Mouse (Mus musculus) WW6 (cell line): ENCODE results near the gene Itgb3bp.

Experiments
- DNase-seq: peaks from one replicate; pipeline ENCODE4 v3.0.0-alpha.2; 2013; ENCODE audit warnings: low read depth, low spot score

Gene Itgb3bp

DNA sequence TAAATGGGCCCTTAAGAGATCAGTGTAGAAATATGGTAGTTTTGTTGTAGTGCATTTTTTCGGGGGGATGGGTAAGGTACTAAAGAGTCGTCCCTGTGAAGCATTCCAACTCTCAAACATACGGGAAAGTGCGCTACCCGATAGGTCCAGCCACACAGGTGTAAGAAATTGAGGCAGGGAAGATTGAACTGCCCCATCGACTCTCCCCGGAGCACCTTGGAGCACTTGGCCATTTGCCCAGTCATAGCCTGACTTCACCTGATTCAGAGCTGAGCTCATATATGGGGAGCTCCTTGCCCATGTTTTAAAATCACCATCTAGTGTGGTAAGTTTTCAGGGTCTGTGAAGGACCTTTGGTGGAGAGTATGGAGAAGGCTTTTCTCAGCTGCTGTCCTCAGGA, 5.2 kb upstream of the Itgb3bp start:
- DNase-seq, result no peak

DNA sequence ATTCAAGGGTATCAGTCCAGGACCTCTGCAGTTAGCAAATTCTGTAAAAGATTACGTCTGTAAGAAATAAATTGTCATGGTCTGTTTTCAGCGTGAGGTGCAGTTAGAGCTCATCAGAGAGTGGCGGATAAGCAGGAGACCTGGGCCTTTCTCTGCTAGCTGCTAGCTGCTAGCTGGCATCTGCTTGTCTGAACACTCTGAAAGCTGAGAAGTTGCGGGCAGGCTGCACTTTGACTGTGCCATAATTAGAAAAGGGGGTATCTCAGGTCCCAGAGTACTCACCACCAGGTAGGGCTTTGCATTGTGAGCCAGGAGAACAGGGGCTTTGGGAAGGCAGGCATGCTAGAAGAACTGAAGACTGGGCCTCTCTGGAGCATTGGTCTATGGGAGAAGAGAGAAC, 2.2 kb upstream of the Itgb3bp start:
- no peak for DNase-seq

DNA sequence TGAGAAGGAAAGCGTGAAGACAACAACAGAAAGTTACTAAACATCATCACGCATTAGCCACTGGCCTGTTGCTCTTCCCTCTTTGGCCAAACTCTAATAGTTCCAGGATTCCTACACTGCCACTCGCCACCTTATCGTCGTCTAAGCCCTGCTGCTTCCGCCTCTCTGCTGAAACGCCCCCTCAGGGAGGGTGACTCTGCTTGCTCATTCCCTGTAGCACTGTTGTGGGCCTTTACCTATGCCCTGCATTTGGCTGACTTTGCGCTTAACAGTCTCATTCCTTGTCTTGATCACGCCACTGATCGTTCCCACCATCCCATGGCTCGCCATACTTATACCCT, 1.6 kb upstream of the Itgb3bp start:
- DNase-seq, result no peak

DNA sequence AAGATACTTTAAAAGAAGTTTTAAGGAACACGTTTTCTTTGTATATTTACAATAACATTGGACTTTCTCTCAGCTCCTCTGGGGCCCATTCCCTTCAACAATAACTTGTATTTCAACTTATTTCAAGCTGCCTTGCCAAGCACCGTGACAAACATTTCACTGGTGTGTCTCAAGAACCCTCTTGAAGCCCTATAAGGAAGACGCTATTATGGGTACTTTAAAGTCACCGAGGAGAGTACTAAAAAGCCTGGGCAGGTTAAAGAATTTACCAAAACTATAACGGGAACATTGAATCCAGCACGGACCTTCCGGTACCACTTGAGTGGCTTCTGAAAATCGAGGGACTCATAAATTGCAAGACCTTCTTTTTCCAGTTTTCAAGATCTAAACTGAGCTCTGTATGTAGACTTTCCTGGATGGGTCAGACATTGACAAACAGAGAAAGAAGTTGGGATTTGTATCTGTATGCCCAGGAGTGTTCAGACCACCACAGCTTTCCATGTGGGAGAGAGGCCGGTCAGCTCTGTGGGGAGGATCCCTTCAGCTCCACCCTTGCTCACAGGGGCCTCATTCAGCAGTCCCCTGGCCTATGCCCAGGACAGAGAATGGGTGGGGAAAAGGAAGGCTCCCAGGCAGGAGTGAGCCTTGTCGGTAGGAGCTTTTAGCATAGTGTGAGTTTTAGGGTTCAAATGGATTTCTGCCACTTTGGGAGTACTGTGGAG, 1.1 kb upstream of the Itgb3bp start:
- no peak for DNase-seq

DNA sequence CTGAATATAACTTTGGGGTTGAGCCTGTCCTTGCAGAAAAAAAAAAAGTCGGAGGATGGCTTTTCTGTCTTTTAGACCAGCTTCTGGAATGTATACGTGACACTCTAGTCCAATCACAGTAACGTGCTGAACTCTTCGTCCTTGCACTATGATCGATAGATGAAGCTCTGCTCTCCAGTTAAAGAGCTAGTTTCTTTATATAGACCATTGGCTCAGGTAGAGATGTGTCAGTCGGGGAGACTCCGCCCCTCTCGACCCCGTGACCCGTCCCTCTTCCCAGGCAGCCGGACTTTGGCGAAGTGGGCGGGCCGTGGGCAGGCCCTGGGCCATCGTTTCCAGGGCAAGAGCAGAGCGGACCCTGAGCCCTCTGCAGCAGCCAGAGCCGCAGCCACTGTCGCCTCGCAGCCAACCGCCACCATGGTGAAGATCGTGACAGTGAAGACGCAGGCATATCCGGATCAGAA, 432 bp downstream of the Itgb3bp start, which contains the start of gene Pgm1:
Gene Pgm1, plus strand, starts transcription at position 266 of the 464 bp plus-strand sequence.
- DNase-seq, result no peak

DNA sequence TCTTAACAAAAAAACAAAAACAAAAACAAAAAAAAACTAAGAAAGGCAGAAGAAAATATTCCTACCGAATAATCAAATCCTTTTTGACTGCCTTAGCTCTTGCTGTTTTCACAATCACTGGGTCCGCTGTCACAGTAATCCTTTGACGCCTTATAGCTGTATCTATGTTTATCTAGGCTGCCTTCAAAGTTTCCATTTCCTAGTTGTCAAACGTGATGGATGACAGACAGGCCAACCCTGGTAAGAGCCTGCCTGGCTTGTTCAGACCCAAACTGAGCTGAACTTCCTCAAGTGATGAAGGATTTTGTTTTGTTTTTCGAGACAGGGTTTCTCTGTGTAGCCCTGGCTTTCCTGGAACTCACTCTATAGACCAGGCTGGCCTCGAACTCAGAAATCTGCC, 1.1 kb downstream of the Itgb3bp start:
- no peak for DNase-seq

DNA sequence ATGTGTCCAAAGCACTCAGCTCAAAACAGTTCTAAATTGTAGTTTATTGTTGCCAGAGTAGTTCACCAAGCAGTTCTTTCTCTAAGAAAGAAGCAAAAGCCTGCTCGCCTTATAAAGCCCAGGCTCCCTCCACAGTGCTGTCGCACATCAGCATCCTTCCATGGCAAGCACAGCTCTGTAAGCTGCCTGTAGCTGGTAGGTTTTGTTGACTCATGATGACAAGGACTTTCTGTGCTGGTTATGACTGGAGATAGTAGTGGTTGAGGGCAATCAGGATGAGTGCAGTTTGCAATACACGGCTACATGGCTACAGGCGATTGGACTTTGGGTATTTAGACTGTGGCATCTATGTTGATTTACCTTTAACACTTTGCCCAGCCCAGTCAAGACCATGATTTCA, 3.2 kb downstream of the Itgb3bp start:
- no peak for DNase-seq

DNA sequence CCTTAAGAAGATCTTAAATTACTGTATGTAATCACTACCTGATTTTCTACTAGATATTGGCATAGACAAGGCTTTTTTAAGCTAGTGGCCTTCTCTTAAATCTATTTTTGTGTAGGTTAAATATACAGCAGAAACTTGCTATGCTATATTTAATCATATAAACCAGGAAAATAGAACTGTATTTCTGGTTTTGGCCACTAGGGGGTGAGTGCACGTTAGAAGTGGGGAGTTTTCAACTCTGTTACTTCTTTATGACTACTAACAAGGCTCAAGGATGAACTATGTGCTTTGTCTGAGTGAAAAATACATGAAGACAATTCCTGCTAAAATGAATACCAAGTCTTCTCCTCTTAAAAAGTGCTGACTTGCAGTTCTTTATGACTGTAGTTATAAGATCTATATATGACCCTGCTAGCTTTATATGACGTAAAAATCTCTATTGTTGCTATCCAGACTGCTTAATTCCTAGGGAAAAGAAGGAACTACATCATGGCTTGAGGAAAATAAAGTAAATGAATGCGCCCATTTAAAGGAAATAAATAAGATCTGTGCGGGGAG, 15.6 kb downstream of the Itgb3bp start:
- DNase-seq, result no peak

DNA sequence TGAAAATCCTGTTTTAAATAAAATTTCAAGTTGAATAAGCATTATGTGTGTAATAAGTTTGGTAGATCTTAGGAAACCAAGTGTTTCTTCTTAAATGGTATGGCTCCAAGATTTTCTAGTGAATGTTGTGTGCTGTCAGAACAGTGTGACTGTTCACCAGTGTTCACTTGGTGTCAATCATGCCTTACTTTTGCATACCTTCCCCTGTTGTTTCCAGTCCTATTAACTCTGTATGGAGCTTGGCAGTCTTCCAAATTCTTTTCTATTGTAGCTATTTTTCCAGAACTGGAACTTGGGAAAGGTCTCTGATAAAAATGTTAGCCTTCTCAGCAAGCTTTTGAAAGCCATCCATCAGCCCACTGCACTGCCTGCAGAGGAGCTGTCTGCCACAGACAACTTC, 47.2 kb downstream of the Itgb3bp start:
- no peak for DNase-seq

DNA sequence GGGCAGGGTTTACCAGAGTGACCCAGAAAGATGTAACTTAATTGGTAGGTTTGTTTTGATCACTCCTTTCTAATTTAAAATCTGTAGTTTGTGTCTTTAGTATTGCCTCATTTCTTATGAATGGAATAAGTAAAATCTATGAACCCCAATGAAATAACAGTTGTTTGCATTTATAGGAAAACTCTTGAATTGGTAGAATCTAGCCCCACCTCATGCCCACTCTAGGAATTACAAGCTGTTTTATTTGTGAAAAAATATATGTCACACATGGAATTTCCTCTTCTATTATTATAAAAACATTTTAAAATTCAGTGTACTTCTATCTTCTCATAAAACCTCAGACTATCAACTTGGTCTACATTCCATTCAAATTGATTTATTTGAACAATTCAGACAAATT, 47.7 kb downstream of the Itgb3bp start:
- no peak for DNase-seq

DNA sequence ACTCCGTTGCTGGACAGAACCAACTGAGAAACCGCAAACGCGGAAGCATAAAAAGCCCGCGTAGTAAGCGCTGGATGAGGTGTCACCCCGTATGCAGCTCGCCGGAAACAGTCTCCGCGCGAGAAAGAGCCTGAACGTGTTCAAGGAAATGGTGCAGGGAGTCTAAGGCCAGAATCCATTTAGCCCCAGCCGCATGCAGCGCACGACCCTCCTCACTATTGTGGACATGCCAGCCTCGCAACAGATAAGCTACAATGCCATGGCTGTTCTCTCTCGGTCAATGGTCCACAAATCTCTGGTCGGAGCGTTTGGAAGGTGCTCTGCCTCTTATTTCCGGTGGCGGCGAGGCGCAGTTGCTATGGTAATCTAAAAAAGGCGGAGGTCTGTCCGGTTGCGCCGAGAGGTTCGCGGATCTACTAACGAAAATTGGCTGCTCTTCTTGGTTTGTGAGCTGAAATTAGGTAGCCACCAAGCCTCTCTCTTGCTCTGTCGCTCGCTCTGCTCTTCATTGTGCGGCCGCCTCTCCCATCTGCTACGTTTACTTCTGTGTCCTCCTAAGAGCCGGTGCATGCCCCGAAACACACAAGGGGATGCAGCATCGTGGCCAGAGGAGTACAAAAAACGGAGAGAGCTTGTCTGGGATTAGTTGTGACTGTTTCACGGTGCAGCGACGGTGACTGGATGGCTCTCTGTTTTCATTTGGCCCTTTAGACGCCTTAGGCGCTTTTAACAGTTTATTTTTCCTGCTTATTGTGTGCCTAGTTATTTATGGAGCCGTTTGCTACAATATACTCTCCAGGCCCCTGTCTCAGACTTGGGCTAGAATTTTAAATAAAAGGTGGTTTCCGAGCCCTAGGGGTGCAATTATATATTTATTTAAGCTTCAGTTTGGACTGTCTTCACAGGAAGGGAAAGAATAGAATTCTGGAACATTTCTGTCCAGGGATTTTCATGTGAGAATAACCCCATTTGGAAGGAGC, 100.2 kb downstream of the Itgb3bp start, which contains the start of gene Efcab7:
Gene Efcab7, plus strand, starts transcription at position 105 of the 980 bp plus-strand sequence.
- peak; percentile 71 for DNase-seq

DNA sequence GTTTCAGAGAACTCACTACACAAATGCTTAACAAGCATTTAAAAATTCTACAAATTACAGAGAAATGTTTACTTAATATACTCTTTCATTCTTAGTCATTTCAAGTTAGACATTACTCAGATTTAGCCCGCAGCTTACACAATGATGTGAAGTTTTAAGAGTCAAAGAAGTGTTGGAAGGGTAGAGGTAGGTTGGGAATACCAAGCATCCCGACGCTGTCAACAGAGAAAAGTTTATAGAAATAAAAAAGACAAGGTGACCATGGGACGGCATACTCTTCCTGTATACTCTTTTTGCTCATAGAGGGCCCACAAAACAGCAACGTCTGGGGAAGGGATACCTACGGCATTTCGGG, 100.9 kb downstream of the Itgb3bp start:
- DNase-seq, result no peak

DNA sequence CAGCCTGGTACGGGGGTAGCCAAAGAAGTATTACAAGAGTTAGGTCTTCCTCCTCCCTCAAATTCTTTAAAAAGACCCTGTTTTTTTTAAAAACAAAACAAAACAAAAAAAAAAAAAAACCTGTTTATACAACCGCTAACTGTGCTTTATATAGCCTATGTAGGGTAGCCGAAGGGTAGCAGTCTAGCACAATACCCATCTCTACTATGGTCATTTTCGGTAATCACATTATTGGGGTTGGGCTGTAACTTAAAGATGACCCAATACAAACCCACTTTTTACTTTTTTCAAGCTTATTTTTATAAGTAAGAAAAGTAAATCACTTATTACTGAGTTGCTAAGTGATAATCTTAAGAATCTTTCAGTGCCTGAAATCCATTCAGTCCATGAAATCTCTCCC, 101.3 kb downstream of the Itgb3bp start:
- DNase-seq, result no peak

DNA sequence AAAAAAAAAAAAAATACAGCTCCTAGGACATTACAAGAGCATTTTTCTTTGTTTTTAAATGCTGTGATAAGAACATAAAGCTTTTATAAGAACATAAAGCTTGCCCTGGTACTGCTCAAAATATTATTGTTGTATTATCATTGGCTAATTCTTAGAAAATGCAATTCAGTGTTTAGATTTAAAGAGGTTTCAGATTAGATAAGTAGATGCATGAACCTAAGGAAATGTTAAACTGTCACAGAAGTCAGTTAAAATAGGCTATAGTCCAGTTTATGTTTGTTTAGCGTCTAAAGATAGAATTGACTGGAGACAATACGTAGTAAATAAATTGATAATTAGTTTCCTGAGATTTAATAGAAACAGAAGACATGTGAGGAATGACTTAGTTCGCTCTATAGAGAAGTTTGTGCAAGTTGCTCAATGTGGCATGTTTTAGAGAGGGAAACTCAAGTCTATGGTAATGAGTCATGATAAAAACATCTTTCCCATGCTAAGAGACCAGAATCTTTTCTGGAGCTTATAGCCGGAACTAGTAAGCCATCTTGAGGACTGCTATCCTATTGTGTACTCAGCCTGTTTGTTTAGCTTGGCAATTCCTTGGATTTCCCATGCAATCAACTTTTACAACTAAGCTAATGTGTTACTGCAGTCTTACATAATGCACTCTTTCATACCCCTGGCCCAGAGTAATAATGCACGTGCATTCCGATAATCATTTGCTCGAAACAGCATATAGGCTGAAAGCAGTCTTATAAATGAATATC, 112.7 kb downstream of the Itgb3bp start:
- no peak for DNase-seq

DNA sequence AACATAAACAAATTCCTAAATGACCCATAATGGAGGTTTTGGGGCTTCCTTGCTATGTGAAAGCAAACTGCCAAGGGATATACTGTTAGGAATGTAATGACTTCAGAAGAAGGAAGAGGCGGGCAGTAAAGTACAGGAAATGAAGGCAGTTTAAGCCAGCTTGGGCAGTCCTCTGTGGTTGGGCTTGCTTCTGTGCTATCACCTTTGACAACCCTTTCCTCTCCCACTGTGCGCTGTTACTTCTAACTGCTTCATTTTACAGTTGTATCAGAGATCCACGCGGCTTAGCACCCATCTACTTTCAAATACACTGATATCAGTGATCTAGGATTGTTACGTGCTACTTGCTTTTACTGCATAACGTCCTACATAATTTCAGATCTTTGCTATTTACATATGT, 137.2 kb downstream of the Itgb3bp start:
- DNase-seq, result no peak

DNA sequence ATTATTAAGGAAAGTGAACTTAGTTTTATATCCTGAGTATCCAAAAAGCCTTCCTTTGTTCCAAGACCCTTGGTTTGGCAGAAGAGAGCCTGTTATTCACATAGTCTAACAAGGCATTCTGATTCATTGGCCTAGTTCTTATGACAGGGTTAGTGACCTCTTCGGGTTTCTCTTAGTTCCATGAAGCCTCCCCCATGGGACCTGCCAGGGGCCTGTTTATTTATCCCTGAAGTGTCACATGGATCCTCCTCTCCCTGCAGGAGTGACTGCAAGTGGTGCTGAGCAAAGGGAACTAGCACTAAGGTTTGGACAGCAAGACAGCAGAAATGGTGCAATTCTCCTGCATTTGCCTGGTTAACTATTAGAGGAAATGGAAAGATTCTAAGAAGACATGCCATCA, 156.6 kb downstream of the Itgb3bp start:
- no peak for DNase-seq

DNA sequence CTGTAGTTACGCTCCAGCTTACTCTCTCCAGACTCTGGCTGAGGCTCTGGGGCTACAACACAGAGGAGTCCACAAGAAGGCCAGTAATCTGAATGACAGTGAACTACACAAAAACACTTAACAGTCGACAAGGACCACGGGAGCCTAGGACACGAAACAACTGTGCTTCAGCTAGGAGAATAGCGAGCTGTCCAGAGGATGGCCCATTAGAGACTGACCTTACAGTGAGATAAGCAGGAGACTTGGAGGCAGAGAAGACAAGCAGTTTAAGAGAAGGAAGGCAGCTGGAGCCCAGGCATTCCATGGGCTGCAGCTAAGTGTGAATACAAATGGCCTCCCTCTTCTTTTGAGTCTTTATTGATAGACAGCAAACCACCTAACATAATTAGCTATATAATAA, 159.1 kb downstream of the Itgb3bp start:
- no peak for DNase-seq

DNA sequence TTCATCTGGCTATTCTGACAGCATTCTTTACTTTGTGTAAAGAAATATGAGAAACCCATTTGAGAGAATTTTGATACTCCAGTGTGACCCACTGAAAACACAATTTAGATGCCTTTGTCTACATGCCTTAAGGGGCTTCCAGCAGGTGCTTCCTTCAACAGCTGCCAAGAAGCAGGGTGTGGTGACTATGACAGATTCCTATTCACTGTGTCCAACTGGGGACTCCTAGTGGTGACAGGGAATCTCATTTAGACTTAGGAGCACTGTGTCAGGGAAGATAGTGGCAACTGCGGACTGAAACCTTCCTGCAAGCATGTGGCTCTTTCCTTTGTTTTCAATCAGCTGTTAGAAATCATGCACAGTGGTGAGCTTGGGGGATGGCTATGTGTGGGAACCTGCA, 162.9 kb downstream of the Itgb3bp start:
- DNase-seq, result no peak

DNA sequence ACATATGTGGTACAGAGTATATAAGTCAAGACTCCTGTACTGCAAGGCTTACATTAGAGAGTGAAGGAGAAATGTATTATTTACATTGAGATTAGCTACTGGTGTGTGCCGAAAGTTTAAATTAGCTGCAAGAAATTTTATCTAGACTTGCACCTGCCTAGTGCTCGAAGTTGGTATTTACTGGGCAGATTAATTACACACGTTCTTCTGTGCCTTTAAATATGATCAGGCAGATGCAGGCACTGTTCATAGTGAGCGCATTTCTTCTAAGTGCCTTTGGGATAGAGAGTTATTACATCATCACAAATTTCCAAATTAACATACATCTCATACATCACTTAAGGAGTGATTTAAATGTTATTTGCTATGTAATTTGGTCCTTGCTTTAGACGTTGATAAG, 163.3 kb downstream of the Itgb3bp start:
- DNase-seq, result no peak

DNA sequence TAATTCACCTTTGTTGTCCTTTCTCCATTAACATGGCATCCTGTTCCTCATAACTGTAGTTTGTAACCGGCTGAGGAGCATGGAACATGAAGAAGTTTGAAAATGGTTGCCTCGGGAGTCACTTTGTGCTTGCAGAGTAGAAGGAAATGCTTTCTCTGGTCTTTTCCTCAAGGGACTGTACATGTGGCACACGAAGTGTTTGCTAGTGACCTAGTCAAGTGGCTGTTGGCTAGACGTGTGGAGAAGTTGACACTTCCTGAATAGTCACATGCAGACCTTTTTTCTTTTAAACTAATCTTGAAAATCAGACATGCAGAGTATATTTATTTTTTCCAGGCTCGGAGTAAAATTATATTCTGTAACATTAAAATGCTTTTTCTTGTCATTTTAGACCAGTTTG, 177.2 kb downstream of the Itgb3bp start:
- no peak for DNase-seq

DNA sequence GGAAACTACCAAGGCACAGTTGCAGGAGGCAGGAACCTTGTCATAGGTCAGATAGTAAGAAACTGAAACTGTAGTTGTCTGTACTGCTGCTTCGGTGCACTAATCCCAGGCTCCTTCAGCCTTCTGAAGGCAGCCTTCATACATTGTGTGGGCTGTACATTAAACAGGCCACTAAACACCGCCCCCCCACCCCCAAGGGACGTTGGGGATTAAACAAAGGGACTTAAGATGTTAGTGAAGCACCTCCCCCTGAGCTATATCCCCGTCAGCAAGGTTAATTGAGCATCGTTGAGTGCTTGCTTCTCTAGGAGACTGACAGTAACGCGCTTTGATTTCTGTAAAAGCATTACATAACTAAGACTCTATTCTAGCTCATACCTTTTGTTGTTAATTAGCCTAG, 189.8 kb downstream of the Itgb3bp start:
- DNase-seq, result no peak
